ENCODE assay signal across 14 mouse cellular contexts in the genomic region with DNA sequence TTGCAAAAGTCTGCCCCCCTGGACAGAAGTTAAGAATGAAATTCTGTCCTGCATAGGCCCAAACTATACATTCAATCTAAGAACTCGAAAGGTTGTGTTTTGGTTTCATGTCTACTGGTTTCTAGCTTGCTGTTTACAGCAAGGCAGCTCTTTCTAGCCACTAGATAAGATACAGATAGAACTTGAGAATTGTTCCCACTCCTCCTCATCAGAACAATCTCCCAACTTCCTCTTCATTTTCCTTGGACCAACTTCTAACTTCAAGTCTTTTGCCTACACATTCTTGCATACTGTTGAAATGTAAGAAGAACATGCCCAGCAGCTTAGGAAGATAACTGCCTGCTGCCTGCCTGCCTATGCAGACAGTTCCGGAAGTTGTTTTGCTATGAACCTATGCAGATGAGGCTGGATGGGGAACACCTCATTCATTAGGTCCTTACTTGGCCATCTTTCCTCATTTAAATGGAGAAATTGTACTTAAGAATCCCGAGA.
DNase-seq lines count a peak whose midpoint lies in the region.
"Had no signal": no experiment of that assay in that cellular context is flagged by ENCODE, and none has a peak within 500 bp of the region (broad histone marks: within the 10 kb centered on the region; RNA-seq: fewer than 3 reads in every experiment).

No protein-coding gene starts in this region.

- DNase-seq in frontal cortex, adult 2 months (ENCODE audit: extremely low spot score in 1 of 2, low spot score in 1 of 2), result peak; percentile 13 to 29
- DNase-seq in frontal cortex, postnatal 14 days (ENCODE audit: low spot score in 2 of 2), result no peak
- DNase-seq in right cerebral cortex, adult 18-20 months, result peak; percentile 10
- DNase-seq in right cerebral cortex, postnatal 25 days, result no peak
- peak; percentile 56 for DNase-seq in telencephalon, adult 2 months (ENCODE audit: low read depth, low spot score)
- no peak for DNase-seq in kidney, adult 18-20 months
- DNase-seq: adrenal gland, adult 2 months; adrenal gland, postnatal 10 days; adrenal gland, postnatal 25 days; cerebellum, adult 11-12 months; cerebellum, adult 2 months; cerebellum, adult 9-10 months; cerebellum, postnatal 10 days; cerebellum, postnatal 25 days had no signal

Comparison
In these comparisons a context has a peak if more than half of its experiments do, and no peak if none do; other contexts are left out.
1. DNase-seq: peak in frontal cortex, adult 2 months (2 of 2), right cerebral cortex, adult 18-20 months (single experiment) and telencephalon, adult 2 months (single experiment); none in frontal cortex, postnatal 14 days (0 of 2), right cerebral cortex, postnatal 25 days (single experiment) and kidney, adult 18-20 months (single experiment).